Mouse (Mus musculus) thymus, postnatal 4 days (tissue): ENCODE results near the gene Obp2a.
A peak's percentile ranks its signal among the peaks of the same experiment; 100 is the strongest.
"Not testable (repeated sequence)": the region's sequence is repeated elsewhere in the genome, so short reads cannot be mapped to it uniquely, and the experiment has no call there.

Experiments
- DNase-seq: peaks from one replicate; pipeline ENCODE4 v3.0.0; 2021

The Obp2a gene

GRCm38 (mm10) chr2:25699743-25700142 lies at the start of gene Obp2a:
Gene Obp2a (plus strand): TSS chr2:25700043.
- not testable (repeated sequence) for DNase-seq

- no peak for DNase-seq
Measured at GRCm38 (mm10) chr2:25652902-25653301, 46.9 kb upstream of the Obp2a start, which contains the start of gene Lcn8. Gene Lcn8 (plus strand): TSS chr2:25653120.

- no peak for DNase-seq
Measured at GRCm38 (mm10) chr2:25654502-25654901, 45.3 kb upstream of the Obp2a start.

GRCm38 (mm10) chr2:25656691-25657090 lies 43.2 kb upstream of the Obp2a start:
- no peak for DNase-seq

GRCm38 (mm10) chr2:25657246-25657645 lies 42.6 kb upstream of the Obp2a start:
- no peak for DNase-seq

- no peak for DNase-seq
Measured at GRCm38 (mm10) chr2:25657652-25658051, 42.2 kb upstream of the Obp2a start, which contains the start of gene Lcn5. Gene Lcn5 (plus strand): TSS chr2:25657952.

GRCm38 (mm10) chr2:25660279-25660678 lies 39.6 kb upstream of the Obp2a start:
- no peak for DNase-seq

GRCm38 (mm10) chr2:25661245-25661970 lies 38.4 kb upstream of the Obp2a start:
- no peak for DNase-seq

- DNase-seq = peak; percentile 89
Measured at GRCm38 (mm10) chr2:25663511-25663910, 36.3 kb upstream of the Obp2a start.

- DNase-seq = no peak
Measured at GRCm38 (mm10) chr2:25664125-25664524, 35.7 kb upstream of the Obp2a start.

- no peak for DNase-seq
Measured at GRCm38 (mm10) chr2:25666516-25666915, 33.3 kb upstream of the Obp2a start.

GRCm38 (mm10) chr2:25676486-25676885 lies 23.4 kb upstream of the Obp2a start, which contains the start of gene Lcn6:
Gene Lcn6 (plus strand): TSS chr2:25676786.
- no peak for DNase-seq

- peak; percentile 47 for DNase-seq
Measured at GRCm38 (mm10) chr2:25679559-25679958, 20.3 kb upstream of the Obp2a start.

GRCm38 (mm10) chr2:25682426-25682825 lies 17.4 kb upstream of the Obp2a start, which contains the start of gene Lcn10:
Gene Lcn10 (plus strand): TSS chr2:25682726.
- no peak for DNase-seq

GRCm38 (mm10) chr2:25686941-25687340 lies 12.9 kb upstream of the Obp2a start:
- DNase-seq = no peak

GRCm38 (mm10) chr2:25694605-25695004 lies 5.2 kb upstream of the Obp2a start:
- DNase-seq = peak; percentile 82

- DNase-seq = no peak
Measured at GRCm38 (mm10) chr2:25696951-25697350, 2.9 kb upstream of the Obp2a start.

- no peak for DNase-seq
Measured at GRCm38 (mm10) chr2:25698696-25699095, 1.1 kb upstream of the Obp2a start.

- no peak for DNase-seq
Measured at GRCm38 (mm10) chr2:25701001-25701400, 1.2 kb downstream of the Obp2a start.

- no peak for DNase-seq
Measured at GRCm38 (mm10) chr2:25703706-25704105, 3.9 kb downstream of the Obp2a start.

GRCm38 (mm10) chr2:25706643-25707481 lies 7.0 kb downstream of the Obp2a start, which contains the start of gene Bmyc:
Gene Bmyc (plus strand): TSS chr2:25706739.
- DNase-seq = peak; percentile 87

GRCm38 (mm10) chr2:25708121-25708520 lies 8.3 kb downstream of the Obp2a start:
- peak; percentile 61 for DNase-seq

GRCm38 (mm10) chr2:25709056-25709455 lies 9.2 kb downstream of the Obp2a start:
- not testable (repeated sequence) for DNase-seq

- DNase-seq = not testable (repeated sequence)
Measured at GRCm38 (mm10) chr2:25709791-25710190, 9.9 kb downstream of the Obp2a start.
